Mouse (Mus musculus) limb, embryonic 13.5 days (tissue): ENCODE data around the gene Tmem253. TPM values are rescaled to one million over a fixed set of nuclear protein-coding genes. Genes with fewer than 3 reads are reported as not detected.
A peak's percentile ranks its signal among the peaks of the same experiment; 100 is the strongest.

Experiments used
- ATAC-seq: fragments of 200-750 bp; cut with Nextera tagmentation; 2 replicates; pipeline ENCODE4 v1.8.0; 2017; ENCODE audit warnings: low read depth, moderate number of reproducible peaks, moderate TSS enrichment; ENCODE audit not compliant: low FRiP score
- H3K27ac ChIP-seq: fragments of 300-500 bp; sonication (generic); 2 replicates; pipeline ENCODE4 v1.5.1; 2015; ENCODE audit warnings: inconsistent platforms, mild to moderate bottlenecking, moderate library complexity
- H3K27me3 ChIP-seq: fragments of 300-500 bp; sonication (generic); 2 replicates; pipeline ENCODE4 v1.6.1; 2015; ENCODE audit warnings: mild to moderate bottlenecking, inconsistent platforms
- H3K36me3 ChIP-seq: fragments of 300-500 bp; sonication (generic); 2 replicates; pipeline ENCODE4 v1.6.1; 2015; ENCODE audit warnings: inconsistent platforms, mild to moderate bottlenecking, moderate library complexity
- H3K4me1 ChIP-seq: fragments of 300-500 bp; sonication (generic); 2 replicates; pipeline ENCODE4 v1.6.1; 2015; ENCODE audit warnings: inconsistent platforms
- H3K4me2 ChIP-seq: fragments of 300-500 bp; sonication (generic); replicated peaks from 2 replicates; pipeline ENCODE4 v1.6.1; 2015; ENCODE audit warnings: inconsistent platforms, mild to moderate bottlenecking, moderate library complexity
- H3K4me3 ChIP-seq: fragments of 300-500 bp; sonication (generic); 2 replicates; pipeline ENCODE4 v1.5.1; 2015; ENCODE audit warnings: moderate library complexity, mild to moderate bottlenecking, inconsistent platforms
- H3K9ac ChIP-seq: fragments of 300-500 bp; sonication (generic); 2 replicates; pipeline ENCODE4 v1.6.1; 2015; ENCODE audit warnings: mild to moderate bottlenecking, inconsistent platforms
- H3K9me3 ChIP-seq: fragments of 300-500 bp; sonication (generic); 2 replicates; pipeline ENCODE4 v1.6.1; 2016; ENCODE audit warnings: inconsistent platforms
- WGBS: fragments of 180-500 bp; shearing (Covaris S2); methylation state at CpG from one replicate; pipeline ENCODE4 v1.1.7; 2015; 5-methylcytosine and 5-hydroxymethylcytosine counted together
- polyA plus RNA-seq: library from polyadenylated mRNA; unstranded; fragments of >200 nt; fragmentation: Nextera tagmentation; extraction: Ambion mirVana; gene quantifications from 2 replicates; pipeline ENCODE4 v1.2.1, GENCODE M21; 2015

Gene Tmem253
- polyA plus RNA-seq, 1 experiment from 2014 or later: 1.4 TPM

GRCm38 (mm10) chr14:51994453-51994852 is 21.0 kb upstream of the Tmem253 start:
- H3K4me3 ChIP-seq: no peak overlapping the region
- ATAC-seq: no peak
- no peaks in the 10 kb centered on the region for H3K9me3 ChIP-seq
- H3K27me3 ChIP-seq: no peaks in the 10 kb centered on the region
- H3K4me2 ChIP-seq: no peak overlapping the region
- no peak overlapping the region for H3K9ac ChIP-seq
- 95% methylated on average over 4 of the region's 4 CpGs for WGBS
- H3K36me3 ChIP-seq: peaks cover 98% of the 10 kb centered on the region
- H3K4me1 ChIP-seq: peaks cover 3% of the 10 kb centered on the region; the same call in 1 of the 2 replicates
- no peak overlapping the region for H3K27ac ChIP-seq

DNA sequence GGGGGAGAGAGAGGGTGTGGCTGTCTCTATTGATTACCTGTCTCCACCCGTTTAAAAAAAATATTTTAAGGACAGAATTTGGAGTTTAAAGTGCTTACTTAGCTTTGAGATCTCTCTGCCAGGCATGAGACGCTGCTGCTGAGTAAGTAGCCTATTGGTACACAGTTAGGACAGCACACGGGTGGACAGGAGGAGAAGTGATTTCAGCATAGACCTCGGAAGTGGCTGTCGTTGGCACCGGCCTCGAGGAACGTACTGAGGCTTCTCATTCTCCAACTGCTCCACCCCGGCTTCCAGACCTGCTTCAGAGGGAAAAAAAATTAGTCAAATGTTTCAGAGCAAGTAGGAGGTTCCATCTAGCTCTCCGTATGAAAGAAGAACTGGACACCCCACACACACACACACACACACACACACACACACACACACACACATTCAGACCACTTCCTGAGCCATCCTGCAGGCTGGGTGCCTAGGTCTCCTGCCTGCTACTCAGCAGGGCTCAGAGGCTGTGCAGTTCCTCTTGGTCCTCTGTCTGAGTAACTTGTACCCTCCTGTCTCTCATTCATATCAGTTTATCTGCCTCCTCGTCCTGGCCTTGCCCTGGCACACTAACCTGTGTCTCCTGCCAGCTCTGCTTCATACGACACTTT is 20.1 kb upstream of the Tmem253 start:
- no peaks in the 10 kb centered on the region for H3K9me3 ChIP-seq
- H3K36me3 ChIP-seq: peaks cover 98% of the 10 kb centered on the region
- no peaks in the 10 kb centered on the region for H3K4me1 ChIP-seq
- H3K27ac ChIP-seq: no peak overlapping the region
- ATAC-seq: no peak
- H3K4me3 ChIP-seq: no peak overlapping the region
- H3K9ac ChIP-seq: no peak overlapping the region
- H3K27me3 ChIP-seq: no peaks in the 10 kb centered on the region
- H3K4me2 ChIP-seq: no peak overlapping the region
- WGBS: 80% methylated on average over 12 of the region's 12 CpGs

GRCm38 (mm10) chr14:51996231-51996841 is 19.1 kb upstream of the Tmem253 start:
- no peak for ATAC-seq
- Histone ChIP-seq H3K27ac (no peak overlapping the region), H3K4me3 (no peak overlapping the region), H3K9me3 (no peaks in the 10 kb centered on the region), H3K27me3 (no peaks in the 10 kb centered on the region), H3K36me3 (peaks cover 95% of the 10 kb centered on the region), H3K4me1 (no peaks in the 10 kb centered on the region), H3K4me2 (no peak overlapping the region), H3K9ac (no peak overlapping the region)
- 85% methylated on average over 13 of the region's 13 CpGs for WGBS

DNA sequence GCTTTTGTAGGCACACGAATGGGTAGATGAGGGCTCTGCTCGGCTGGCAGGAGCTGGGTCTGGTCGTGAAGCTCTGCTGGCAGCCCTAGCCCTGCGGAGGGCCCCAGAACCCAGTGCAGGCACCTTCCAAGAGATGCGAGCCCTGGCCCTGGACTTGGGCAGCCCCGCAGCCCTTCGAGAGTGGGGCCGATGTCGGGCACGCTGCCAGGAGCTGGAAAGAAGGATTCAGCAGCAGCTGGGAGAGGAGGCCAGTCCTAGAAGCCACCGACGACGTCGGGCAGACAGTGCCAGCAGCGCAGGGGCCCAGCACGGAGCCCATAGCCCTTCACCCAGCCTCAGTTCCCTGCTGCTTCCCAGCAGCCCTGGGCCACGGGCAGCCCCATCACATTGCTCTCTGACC is 18.6 kb upstream of the Tmem253 start:
- WGBS: 81% methylated on average over 17 of the region's 17 CpGs
- no peaks in the 10 kb centered on the region for H3K9me3 ChIP-seq
- no peak overlapping the region for H3K4me2 ChIP-seq
- no peak overlapping the region for H3K27ac ChIP-seq
- peaks cover 93% of the 10 kb centered on the region for H3K36me3 ChIP-seq
- no peak for ATAC-seq
- H3K27me3 ChIP-seq: no peaks in the 10 kb centered on the region
- H3K4me3 ChIP-seq: no peak overlapping the region
- H3K4me1 ChIP-seq: no peaks in the 10 kb centered on the region
- H3K9ac ChIP-seq: no peak overlapping the region

DNA sequence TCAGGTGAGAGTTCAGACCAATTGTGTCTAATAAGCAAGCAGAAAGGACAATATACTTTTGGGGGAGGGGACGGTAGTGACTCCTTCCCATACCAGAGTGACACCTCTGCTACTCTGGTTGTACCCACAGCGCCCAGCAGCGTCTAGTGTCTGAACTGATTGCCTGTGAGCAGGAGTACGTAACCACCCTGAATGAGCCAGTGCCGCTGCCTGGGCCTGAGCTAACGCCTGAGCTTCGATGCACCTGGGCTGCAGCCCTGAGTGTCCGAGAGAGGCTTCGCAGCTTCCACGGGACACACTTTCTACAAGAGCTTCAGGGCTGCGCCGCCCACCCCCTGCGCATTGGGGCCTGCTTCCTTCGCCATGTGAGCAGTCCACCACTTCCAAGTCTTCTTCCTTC is 18.0 kb upstream of the Tmem253 start:
- ATAC-seq: no peak
- Histone ChIP-seq H3K27me3 (no peaks in the 10 kb centered on the region), H3K9ac (no peak overlapping the region), H3K9me3 (no peaks in the 10 kb centered on the region), H3K27ac (no peak overlapping the region), H3K4me3 (no peak overlapping the region), H3K36me3 (peaks cover 93% of the 10 kb centered on the region), H3K4me1 (no peaks in the 10 kb centered on the region), H3K4me2 (no peak overlapping the region)
- WGBS: 89% methylated on average over 14 of the region's 14 CpGs

- H3K27me3 ChIP-seq: no peaks in the 10 kb centered on the region
- peaks cover 88% of the 10 kb centered on the region for H3K36me3 ChIP-seq
- no peak for ATAC-seq
- no peaks in the 10 kb centered on the region for H3K9me3 ChIP-seq
- no peak overlapping the region for H3K4me3 ChIP-seq
- no peak overlapping the region for H3K4me2 ChIP-seq
- H3K9ac ChIP-seq: no peak overlapping the region
- H3K4me1 ChIP-seq: peaks cover 7% of the 10 kb centered on the region
- H3K27ac ChIP-seq: peak overlapping the region; percentile 12; the same call in 1 of the 2 replicates
- 45% methylated on average over 16 of the region's 16 CpGs for whole genome bisulfite sequencing
Observed at GRCm38 (mm10) chr14:52003981-52004495, 11.4 kb upstream of the Tmem253 start.

DNA sequence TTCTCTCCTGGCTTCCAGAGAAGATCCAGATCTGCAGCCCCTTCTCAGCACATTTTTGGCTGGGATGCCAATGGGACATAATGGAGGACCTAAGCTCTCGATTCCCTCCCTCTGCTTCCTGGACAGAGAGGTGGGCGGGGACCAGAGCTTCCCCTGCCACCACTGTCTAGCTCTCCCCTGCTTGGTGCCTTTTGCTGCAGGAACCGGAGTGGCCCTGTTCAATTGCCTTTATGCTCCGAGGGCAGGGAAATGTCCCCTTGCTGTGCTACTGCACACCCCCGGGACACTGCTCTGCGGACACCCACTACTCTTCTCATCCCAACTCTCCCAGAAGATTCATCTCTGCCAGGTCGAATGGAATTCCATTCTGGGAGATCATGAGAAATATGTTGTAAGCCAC is 10.3 kb upstream of the Tmem253 start:
- Histone ChIP-seq H3K9ac (no peak overlapping the region), H3K4me2 (no peak overlapping the region), H3K9me3 (no peaks in the 10 kb centered on the region), H3K4me3 (no peak overlapping the region), H3K36me3 (peaks cover 84% of the 10 kb centered on the region), H3K27ac (no peak overlapping the region), H3K27me3 (no peaks in the 10 kb centered on the region), H3K4me1 (peaks cover 18% of the 10 kb centered on the region)
- ATAC-seq: no peak
- WGBS: 79% methylated on average over 7 of the region's 7 CpGs

- WGBS: 84% methylated on average over 6 of the region's 6 CpGs
Observed at GRCm38 (mm10) chr14:52005616-52006015, 9.8 kb upstream of the Tmem253 start.

DNA sequence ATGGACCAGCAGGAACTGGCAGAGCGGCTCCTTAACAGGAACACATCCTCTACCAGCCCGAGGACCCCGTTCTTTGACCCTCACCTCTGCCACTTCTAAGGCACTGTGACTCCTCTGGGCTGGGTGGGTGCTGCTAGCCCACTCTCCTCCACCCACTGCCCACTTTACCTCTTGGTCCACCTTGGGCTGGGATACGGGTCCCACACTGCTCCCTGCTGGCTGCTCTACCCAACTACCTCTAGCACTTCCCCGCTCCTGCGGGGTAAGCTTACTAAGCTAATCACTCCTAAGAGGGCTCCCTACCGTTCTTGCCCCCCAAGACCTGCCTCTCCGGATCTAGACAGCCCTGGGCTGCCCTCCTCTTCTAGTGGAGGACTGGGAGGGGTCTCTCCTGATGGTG is 9.2 kb upstream of the Tmem253 start:
- Histone ChIP-seq H3K9ac (no peak overlapping the region), H3K4me2 (no peak overlapping the region), H3K27me3 (no peaks in the 10 kb centered on the region), H3K36me3 (peaks cover 75% of the 10 kb centered on the region), H3K4me3 (no peak overlapping the region), H3K27ac (no peak overlapping the region), H3K4me1 (peaks cover 29% of the 10 kb centered on the region), H3K9me3 (no peaks in the 10 kb centered on the region)
- ATAC-seq: no peak
- 73% methylated on average over 8 of the region's 8 CpGs for WGBS

More at GRCm38 (mm10) chr14:52005616-52006015, 9.8 kb upstream of the Tmem253 start:
- H3K4me1 ChIP-seq: peaks cover 23% of the 10 kb centered on the region
- no peak overlapping the region for H3K9ac ChIP-seq
- no peak overlapping the region for H3K4me2 ChIP-seq
- H3K9me3 ChIP-seq: no peaks in the 10 kb centered on the region
- H3K36me3 ChIP-seq: peaks cover 80% of the 10 kb centered on the region
- ATAC-seq: no peak
- H3K27ac ChIP-seq: no peak overlapping the region
- H3K27me3 ChIP-seq: no peaks in the 10 kb centered on the region
- no peak overlapping the region for H3K4me3 ChIP-seq

GRCm38 (mm10) chr14:52006771-52007170 is 8.7 kb upstream of the Tmem253 start:
- ATAC-seq: no peak
- no peak overlapping the region for H3K4me2 ChIP-seq
- no peak overlapping the region for H3K9ac ChIP-seq
- H3K27ac ChIP-seq: no peak overlapping the region
- 95% methylated on average over 23 of the region's 23 CpGs for WGBS
- no peak overlapping the region for H3K4me3 ChIP-seq
- H3K36me3 ChIP-seq: peaks cover 73% of the 10 kb centered on the region
- H3K27me3 ChIP-seq: no peaks in the 10 kb centered on the region
- peaks cover 34% of the 10 kb centered on the region for H3K4me1 ChIP-seq
- H3K9me3 ChIP-seq: no peaks in the 10 kb centered on the region

DNA sequence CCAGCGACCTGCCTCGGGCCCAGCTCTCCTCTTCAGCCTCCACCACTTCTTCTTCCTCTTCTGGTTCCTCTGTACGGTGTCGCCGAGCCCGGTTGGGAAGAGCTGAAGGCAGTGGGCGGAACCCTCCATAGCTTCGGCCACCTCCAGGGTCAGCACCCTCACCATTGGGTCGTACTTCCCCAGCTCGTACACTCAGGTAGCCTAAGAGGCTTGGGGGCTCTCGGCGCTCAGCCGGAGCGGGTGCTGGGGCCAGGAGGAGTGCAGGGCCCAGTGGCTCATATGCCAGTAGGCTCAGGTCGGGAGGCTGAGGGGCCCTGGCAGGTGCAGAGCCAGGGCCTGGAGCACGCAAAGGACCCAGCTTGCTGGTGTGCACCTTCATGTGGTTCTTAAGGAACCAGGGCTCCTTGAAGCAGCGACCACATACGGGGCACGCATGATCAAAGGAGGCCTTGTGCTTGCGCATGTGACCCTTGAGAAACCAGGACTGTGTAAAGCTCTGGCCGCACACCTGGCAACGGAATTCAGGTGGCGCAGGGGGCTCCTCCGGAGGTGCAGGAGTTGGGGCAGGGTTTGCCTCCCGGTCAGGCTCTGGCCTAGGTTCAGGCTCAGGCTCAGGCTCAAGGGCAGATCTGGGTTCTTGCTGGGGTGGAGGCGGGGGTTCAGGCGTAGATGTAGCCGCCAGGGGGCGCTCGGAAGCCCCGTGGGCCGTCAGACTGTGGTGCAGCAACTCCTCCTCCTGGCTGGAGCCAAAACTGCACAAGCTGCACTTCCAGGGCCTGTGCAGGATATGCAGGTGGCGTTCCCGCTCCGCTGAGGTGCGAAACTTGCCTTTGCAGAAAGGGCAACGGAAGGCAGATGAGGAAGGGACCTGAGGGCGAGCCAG is 6.9 kb upstream of the Tmem253 start:
- Histone ChIP-seq H3K9me3 (no peaks in the 10 kb centered on the region), H3K4me1 (peaks cover 51% of the 10 kb centered on the region), H3K9ac (no peak overlapping the region), H3K27ac (peak overlapping the region; percentile 6; the same call in 1 of the 2 replicates), H3K4me3 (0 out of 2 replicates have a peak overlapping the region, but pooled peaks have one; percentile 0), H3K27me3 (no peaks in the 10 kb centered on the region), H3K4me2 (peak overlapping the region; percentile 49), H3K36me3 (peaks cover 55% of the 10 kb centered on the region)
- ATAC-seq: peak; percentile 72
- WGBS: 51% methylated on average over 35 of the region's 38 CpGs

- 55% methylated on average over 26 of the region's 26 CpGs for WGBS
- Histone ChIP-seq H3K4me2 (peak overlapping the region; percentile 49), H3K4me1 (peaks cover 53% of the 10 kb centered on the region), H3K27ac (peak overlapping the region; percentile 6; the same call in 1 of the 2 replicates), H3K4me3 (0 out of 2 replicates have a peak overlapping the region, but pooled peaks have one; percentile 0), H3K36me3 (peaks cover 47% of the 10 kb centered on the region), H3K9ac (no peak overlapping the region), H3K9me3 (no peaks in the 10 kb centered on the region), H3K27me3 (no peaks in the 10 kb centered on the region)
- ATAC-seq: no peak
Observed at GRCm38 (mm10) chr14:52009361-52009760, 6.1 kb upstream of the Tmem253 start.
